Mouse (Mus musculus) CH12.LX (cell line): Measurements from ENCODE around the gene Mapk8ip3. TPM values are rescaled to one million over a fixed set of nuclear protein-coding genes. Genes with fewer than 3 reads are reported as not detected.
A peak's percentile ranks its signal among the peaks of the same experiment; 100 is the strongest.

ENCODE experiments used
- DNase-seq: peaks from one replicate; pipeline ENCODE4 v3.0.0-alpha.2; 2013; ENCODE audit errors: extremely low read depth
- H3K27ac ChIP-seq: 2 replicates; pipeline ENCODE4 v1.5.1; 2012; ENCODE audit warnings: low read depth, mild to moderate bottlenecking, control low read depth, moderate library complexity; ENCODE audit not compliant: insufficient read depth
- H3K27me3 ChIP-seq: replicated peaks from 2 replicates; pipeline ENCODE3; 2012; ENCODE audit warnings: inconsistent platforms
- H3K36me3 ChIP-seq, 2 experiments: replicated peaks in 1 of 2; 2 replicates each; pipeline versions ENCODE3 to v1.6.1; 2012; ENCODE audit warnings: inconsistent platforms in 1 of 2, low read length in 1 of 2, mild to moderate bottlenecking in 1 of 2, mixed read lengths in 1 of 2, moderate library complexity in 1 of 2; ENCODE audit not compliant: control insufficient read depth in 1 of 2, insufficient read depth in 1 of 2
- H3K4me1 ChIP-seq, 2 experiments: 2 replicates each; pipeline ENCODE4 v1.6.1; 2012; ENCODE audit warnings: inconsistent platforms in 1 of 2, moderate library complexity in 1 of 2; ENCODE audit not compliant: insufficient read depth in 2 of 2, control insufficient read depth in 1 of 2
- H3K4me2 ChIP-seq: 2 replicates; pipeline ENCODE4 v1.6.1; 2012; ENCODE audit warnings: low read depth, mild to moderate bottlenecking, control low read depth; ENCODE audit not compliant: poor library complexity, insufficient read depth, severe bottlenecking
- H3K4me3 ChIP-seq, 3 experiments: fragments of 150-350 bp in 1 of 3; sonication (generic) in 1 of 3; replicated peaks in 1 of 3; 2 replicates each; pipeline versions ENCODE3 to v1.5.1; 2011 to 2012; ENCODE audit warnings: low read depth in 2 of 3, low read length in 2 of 3, mild to moderate bottlenecking in 2 of 3, moderate library complexity in 2 of 3, control low read depth in 1 of 3, improper control_type of control experiment in 1 of 3, inconsistent platforms in 1 of 3, mixed read lengths in 1 of 3; ENCODE audit not compliant: poor library complexity in 1 of 3
- H3K79me2 ChIP-seq: replicated peaks from 2 replicates; pipeline ENCODE4 v1.6.1; 2012; ENCODE audit warnings: mild to moderate bottlenecking, moderate library complexity; ENCODE audit not compliant: control insufficient read depth, poor library complexity, insufficient read depth, severe bottlenecking; ENCODE audit errors: extremely low read depth
- H3K9ac ChIP-seq: 2 replicates; pipeline ENCODE4 v1.6.1; 2012; ENCODE audit warnings: low read depth, mild to moderate bottlenecking, control low read depth, moderate library complexity; ENCODE audit not compliant: insufficient read depth
- H3K9me3 ChIP-seq: replicated peaks from 2 replicates; pipeline ENCODE3; 2012; ENCODE audit warnings: low read length, inconsistent platforms, mixed read lengths
- BHLHE40 ChIP-seq: IDR thresholded peaks from 2 replicates; pipeline ENCODE4 v1.6.1; 2011; ENCODE audit warnings: mild to moderate bottlenecking, low read depth, low read length, improper control_type of control experiment
- CHD1 ChIP-seq: IDR thresholded peaks from 2 replicates; pipeline ENCODE4 v1.6.1; 2012; ENCODE audit warnings: low read depth, low read length, improper control_type of control experiment, inconsistent platforms
- E2F4 ChIP-seq: IDR thresholded peaks from 2 replicates; pipeline ENCODE4 v1.6.1; 2011; ENCODE audit warnings: low read depth, low read length, improper control_type of control experiment; ENCODE audit not compliant: insufficient replicate concordance
- ELF1 ChIP-seq: IDR thresholded peaks from 2 replicates; pipeline ENCODE4 v1.6.1; 2014; ENCODE audit warnings: low read depth, mild to moderate bottlenecking, inconsistent platforms, low read length, improper control_type of control experiment
- EP300 ChIP-seq: IDR thresholded peaks from 2 replicates; pipeline ENCODE4 v1.6.1; 2011; ENCODE audit warnings: low read length, improper control_type of control experiment
- ETS1 ChIP-seq: conservative IDR thresholded peaks from 2 replicates; pipeline ENCODE4 v1.6.1; 2012; ENCODE audit warnings: low read depth, mild to moderate bottlenecking, inconsistent platforms, low read length, improper control_type of control experiment, moderate library complexity
- GABPA ChIP-seq: IDR thresholded peaks from 2 replicates; pipeline ENCODE4 v1.6.1; 2012; ENCODE audit warnings: low read depth, low read length, improper control_type of control experiment, inconsistent platforms; ENCODE audit not compliant: insufficient replicate concordance
- HCFC1 ChIP-seq: IDR thresholded peaks from 2 replicates; pipeline ENCODE4 v1.6.1; 2012; ENCODE audit warnings: low read depth, mild to moderate bottlenecking, inconsistent platforms, low read length, improper control_type of control experiment
- IRF4 ChIP-seq: IDR thresholded peaks from 2 replicates; pipeline ENCODE4 v1.6.1; 2014; ENCODE audit warnings: low read depth, mild to moderate bottlenecking, inconsistent platforms, low read length, improper control_type of control experiment
- JUND ChIP-seq: conservative IDR thresholded peaks from 2 replicates; pipeline ENCODE4 v1.6.1; 2011; ENCODE audit warnings: low read depth, low read length, improper control_type of control experiment
- KAT2A ChIP-seq: IDR thresholded peaks from 2 replicates; pipeline ENCODE4 v1.6.1; 2012; ENCODE audit warnings: low read length, improper control_type of control experiment, inconsistent platforms; ENCODE audit not compliant: insufficient replicate concordance
- MAX ChIP-seq: IDR thresholded peaks from 2 replicates; pipeline ENCODE4 v1.6.1; 2011; ENCODE audit warnings: low read length, improper control_type of control experiment
- MEF2A ChIP-seq: IDR thresholded peaks from 2 replicates; pipeline ENCODE4 v1.6.1; 2014; ENCODE audit warnings: low read depth, mild to moderate bottlenecking, inconsistent platforms, low read length, improper control_type of control experiment, borderline replicate concordance
- MXI1 ChIP-seq: IDR thresholded peaks from 2 replicates; pipeline ENCODE4 v1.6.1; 2011; ENCODE audit warnings: mild to moderate bottlenecking, low read depth, low read length, improper control_type of control experiment
- MYC ChIP-seq: IDR thresholded peaks from 2 replicates; pipeline ENCODE4 v1.6.1; 2011; ENCODE audit warnings: low read depth, mild to moderate bottlenecking, improper control_type of control experiment, low read length
- PAX5 ChIP-seq: IDR thresholded peaks from 2 replicates; pipeline ENCODE4 v1.6.1; 2012; ENCODE audit warnings: low read length, inconsistent platforms, mixed read lengths
- POLR2A ChIP-seq: IDR thresholded peaks from 2 replicates; pipeline ENCODE4 v1.6.1; 2011; ENCODE audit warnings: low read depth, mild to moderate bottlenecking, improper control_type of control experiment, low read length
- RAD21 ChIP-seq: IDR thresholded peaks from 2 replicates; pipeline ENCODE4 v1.6.1; 2011; ENCODE audit warnings: low read depth, mild to moderate bottlenecking, low read length, improper control_type of control experiment, moderate library complexity
- SIN3A ChIP-seq: IDR thresholded peaks from 2 replicates; pipeline ENCODE4 v1.6.1; 2012; ENCODE audit warnings: low read length, improper control_type of control experiment, inconsistent platforms
- SMC3 ChIP-seq: IDR thresholded peaks from 2 replicates; pipeline ENCODE4 v1.6.1; 2011; ENCODE audit warnings: low read depth, low read length, improper control_type of control experiment
- TCF12 ChIP-seq: IDR thresholded peaks from 2 replicates; pipeline ENCODE4 v1.6.1; 2014; ENCODE audit warnings: low read depth, mild to moderate bottlenecking, inconsistent platforms, low read length, improper control_type of control experiment
- ZC3H11A ChIP-seq: IDR thresholded peaks from 2 replicates; pipeline ENCODE4 v1.6.1; 2012; ENCODE audit warnings: low read depth, mild to moderate bottlenecking, inconsistent platforms, low read length, improper control_type of control experiment
- ZMIZ1 ChIP-seq: IDR thresholded peaks from 2 replicates; pipeline ENCODE4 v1.6.1; 2012; ENCODE audit warnings: low read depth, mild to moderate bottlenecking, inconsistent platforms, low read length, improper control_type of control experiment
- dilution Hi-C: fragments of 300-500 bp; cut with MboI; formaldehyde crosslinking; loops from 2 replicates; pipeline ENCODE4 v1.14.3; 2020; ENCODE audit warnings: low sequenced_read_pairs; ENCODE audit not compliant: extremely low pct_unique_long_range_greater_than_20kb, extremely low pct_ligation_motif_present
- in situ Hi-C: fragments of 300-500 bp; cut with MboI; formaldehyde crosslinking; loops from 3 replicates; pipeline ENCODE4 v1.14.3; 2019; ENCODE audit warnings: low sequenced_read_pairs, low pct_ligation_motif_present, low pct_unique_long_range_greater_than_20kb, mixed read lengths
- polyA plus RNA-seq: library from polyadenylated mRNA; unstranded; fragments of >175 nt; gene quantifications from 2 replicates; pipeline ENCODE4 v1.2.1, GENCODE M21; 2012; ENCODE audit warnings: low read depth; ENCODE audit not compliant: insufficient read length
- total RNA-seq, 2 experiments: library from RNA; depleted of rRNA; stranded (reverse); fragments of 300-350 nt in 1 of 2; fragments of >200 nt in 1 of 2; gene quantifications; 2 replicates each; pipeline ENCODE4 v1.2.3; 2012 to 2014

The Mapk8ip3 gene
- total and polyA plus RNA-seq, 3 experiments: 14.5 to 44.0 (median 34.1) TPM

DNA sequence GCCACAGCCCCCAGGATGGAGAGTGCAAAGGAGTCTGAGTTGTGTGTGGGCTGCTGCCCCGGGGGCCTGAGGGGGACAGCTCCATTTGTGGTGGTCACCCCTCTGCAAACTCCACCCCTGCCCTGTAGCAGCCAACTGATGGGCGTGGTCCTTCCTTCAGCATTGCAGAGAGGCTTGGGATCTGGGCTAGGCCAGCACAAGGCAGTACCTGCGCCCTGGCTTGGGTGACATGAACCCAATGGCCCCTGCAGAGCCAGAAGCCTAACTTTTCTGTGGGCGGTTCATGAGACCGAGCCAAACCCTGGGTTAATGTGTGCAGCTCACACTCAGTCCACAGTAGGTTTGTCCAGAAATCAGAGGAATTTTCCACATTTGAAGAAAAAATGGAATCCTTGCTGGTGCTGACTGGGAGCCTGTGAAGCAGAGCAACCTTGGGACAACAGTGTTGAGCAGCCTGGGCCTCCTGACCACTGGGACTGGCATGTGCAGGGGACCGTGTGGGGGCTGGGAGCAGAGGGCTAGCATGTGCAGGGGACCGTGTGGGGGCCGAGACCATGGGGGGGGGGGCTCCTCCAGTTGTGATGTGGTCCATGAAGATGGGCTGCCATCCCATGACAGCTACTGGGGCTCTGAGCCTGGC lies 78.8 kb downstream of the Mapk8ip3 start:
- Histone ChIP-seq H3K9ac (no peak overlapping the region), H3K27me3 (no peaks in the 10 kb centered on the region), H3K4me3 (no peak overlapping the region), H3K4me1 (peaks cover 16 to 47% of the 10 kb centered on the region in 2 experiments), H3K4me2 (no peak overlapping the region), H3K36me3 (peaks cover 38 to 60% of the 10 kb centered on the region in 2 experiments), H3K79me2 (no peaks in the 10 kb centered on the region; the same call in 1 of the 2 replicates), H3K27ac (no peak overlapping the region), H3K9me3 (no peaks in the 10 kb centered on the region)
- TF ChIP-seq SMC3: no peak
- no peak for TF ChIP-seq POLR2A
- dilution Hi-C loops (no loop called here), in situ Hi-C loops (no loop called here)
- no peak for DNase-seq

DNA sequence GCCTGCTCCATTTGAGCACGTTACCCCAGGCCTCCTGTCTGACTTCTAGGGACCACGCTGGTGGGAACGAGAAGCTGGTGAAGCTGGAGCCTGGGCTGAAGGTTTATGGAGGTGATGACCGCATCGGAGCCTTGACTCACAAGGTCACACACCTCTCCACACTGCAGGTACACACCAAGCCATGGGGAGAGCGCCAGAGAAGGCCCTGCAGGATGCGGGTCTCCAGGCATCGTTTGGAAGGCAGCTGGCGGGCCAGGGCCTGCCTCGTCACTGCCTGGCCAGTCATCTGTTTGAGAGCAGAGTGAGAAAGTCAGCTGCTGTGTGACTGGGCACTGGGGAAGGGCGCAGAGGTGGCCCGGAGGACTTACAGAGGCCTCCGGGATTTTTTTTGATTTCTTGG lies 80.2 kb downstream of the Mapk8ip3 start:
- TF ChIP-seq PAX5: no peak
- TF ChIP-seq RAD21: no peak
- no peak for TF ChIP-seq ZMIZ1
- no peak for TF ChIP-seq SMC3
- no peak for TF ChIP-seq JUND
- no peak for TF ChIP-seq KAT2A
- no peak for TF ChIP-seq E2F4
- TF ChIP-seq SIN3A: no peak
- no peak for TF ChIP-seq TCF12
- TF ChIP-seq BHLHE40: no peak
- TF ChIP-seq EP300: no peak
- TF ChIP-seq MEF2A: no peak
- Histone ChIP-seq H3K4me2 (no peak overlapping the region), H3K4me1 (peaks cover 16 to 50% of the 10 kb centered on the region in 2 experiments), H3K9me3 (no peaks in the 10 kb centered on the region), H3K27me3 (peaks cover under 1% of the 10 kb centered on the region), H3K36me3 (peaks cover 33 to 53% of the 10 kb centered on the region in 2 experiments), H3K79me2 (no peaks in the 10 kb centered on the region; the same call in 1 of the 2 replicates), H3K4me3 (no peak overlapping the region), H3K9ac (no peak overlapping the region), H3K27ac (no peak overlapping the region)
- DNase-seq: no peak
- dilution Hi-C loops (no loop called here), in situ Hi-C loops (no loop called here)

DNA sequence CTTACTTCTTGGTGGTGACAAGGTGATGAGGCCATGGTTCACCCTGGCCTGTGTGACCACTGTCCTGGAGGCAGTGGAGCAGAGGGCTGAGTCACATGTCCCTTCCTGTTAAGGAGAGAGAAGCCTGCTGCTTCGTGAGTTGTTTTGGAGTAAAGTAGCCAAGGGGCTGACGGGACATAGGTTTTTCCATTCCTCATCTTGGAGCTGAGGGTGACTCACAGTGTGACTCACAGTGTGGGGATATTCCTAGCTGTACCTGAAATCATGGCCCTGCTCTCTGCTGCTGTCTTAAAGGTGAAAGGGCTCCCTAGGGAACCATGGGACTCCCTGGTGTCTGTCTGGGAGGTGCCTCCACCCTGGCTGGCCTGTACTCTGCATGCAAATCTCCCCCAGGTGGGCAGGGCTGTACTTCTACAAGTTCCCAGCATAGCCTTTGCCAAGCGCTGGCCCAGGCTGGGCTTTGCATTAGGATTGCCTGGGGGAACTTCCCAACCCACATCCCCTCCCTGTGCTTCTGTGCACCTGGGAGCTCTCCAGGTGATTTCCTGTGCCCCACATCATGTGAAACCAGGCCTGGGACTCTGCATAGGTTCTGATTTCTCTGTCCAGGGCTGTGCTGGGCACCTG lies 80.8 kb downstream of the Mapk8ip3 start:
- no peak overlapping the region for H3K4me3 ChIP-seq
- peaks cover 27 to 47% of the 10 kb centered on the region in 2 experiments for H3K36me3 ChIP-seq
- peak; percentile 69 for DNase-seq
- dilution Hi-C loops (no loop called here), in situ Hi-C loops (no loop called here)
- no peaks in the 10 kb centered on the region for H3K9me3 ChIP-seq
- H3K4me2 ChIP-seq: no peak overlapping the region; the same call in 1 of the 2 replicates
- no peaks in the 10 kb centered on the region; the same call in 1 of the 2 replicates for H3K79me2 ChIP-seq
- peaks cover 16 to 56% of the 10 kb centered on the region in 2 experiments for H3K4me1 ChIP-seq
- H3K9ac ChIP-seq: no peak overlapping the region
- H3K27ac ChIP-seq: peak overlapping the region; percentile 12
- peaks cover 7% of the 10 kb centered on the region for H3K27me3 ChIP-seq
- peak; percentile 81 for TF ChIP-seq ETS1
- TF ChIP-seq ELF1: no peak
- no peak for TF ChIP-seq JUND
- TF ChIP-seq MAX: no peak
- TF ChIP-seq GABPA: no peak
- 0 out of 2 replicates have a peak, but pooled peaks have one; percentile 9 for TF ChIP-seq MYC
- peak; percentile 61 for TF ChIP-seq IRF4
- TF ChIP-seq BHLHE40: peak; percentile 8; the same call in 1 of the 2 replicates
- no peak for TF ChIP-seq ZC3H11A
- no peak for TF ChIP-seq MXI1
- no peak for TF ChIP-seq ZMIZ1
- no peak for TF ChIP-seq CHD1
- no peak for TF ChIP-seq SMC3
- no peak for TF ChIP-seq PAX5
- peak; percentile 18; the same call in 1 of the 2 replicates for TF ChIP-seq MEF2A
- no peak for TF ChIP-seq HCFC1
